Mouse (Mus musculus): Measurements from ENCODE around the gene Pfdn5. TPM values are rescaled to one million over a fixed set of nuclear protein-coding genes. Genes with fewer than 3 reads are reported as not detected.
A peak's percentile ranks its signal among the peaks of the same experiment; 100 is the strongest.

Pfdn5 gene
- 322 TPM in 2 replicates for polyA plus RNA-seq (2015; fragmentation: Nextera tagmentation; extraction: Ambion mirVana)

GRCm38 (mm10) chr15:102326022-102326576 is at the start of gene Pfdn5:
Pfdn5 (plus strand) TSS chr15:102326116.
- H3K9ac ChIP-seq: peak within 1 kb of the TSS; percentile 82
- ATAC-seq (ENCODE audit: insufficient read depth, low FRiP score, low read depth): peak; percentile 88; the same call in 1 of the 2 replicates
- H3K27me3 ChIP-seq (replicated peaks): no peaks in the 10 kb centered on the region
- peak within 1 kb of the TSS; percentile 55 for H3K4me2 ChIP-seq
- H3K9me3 ChIP-seq: no peaks in the 10 kb centered on the region
- peaks cover 33% of the 10 kb centered on the region for H3K36me3 ChIP-seq
- H3K4me3 ChIP-seq (replicated peaks): peak within 1 kb of the TSS; percentile 90
- peaks cover 16% of the 10 kb centered on the region for H3K4me1 ChIP-seq
- WGBS: under 1% methylated on average over 40 of the region's 40 CpGs
- peak within 1 kb of the TSS; percentile 78 for H3K27ac ChIP-seq

- H3K4me3 ChIP-seq (replicated peaks): peak overlapping the region; percentile 94
- H3K9ac ChIP-seq: peak overlapping the region; percentile 38; the same call in 1 of the 2 replicates
- H3K27ac ChIP-seq: peak overlapping the region; percentile 94
- 33% methylated on average over 7 of the region's 7 CpGs for WGBS
- H3K36me3 ChIP-seq: 0 out of 2 replicates have a peak, but pooled peaks cover 11% of the 10 kb centered on the region
- no peaks in the 10 kb centered on the region for H3K9me3 ChIP-seq
- H3K27me3 ChIP-seq (replicated peaks): no peaks in the 10 kb centered on the region
- H3K4me1 ChIP-seq: peaks cover 14% of the 10 kb centered on the region
- ATAC-seq (ENCODE audit: insufficient read depth, low FRiP score, low read depth): no peak
- peak overlapping the region; percentile 88 for H3K4me2 ChIP-seq
Observed at GRCm38 (mm10) chr15:102278726-102279091, 47.2 kb upstream of the Pfdn5 start.

- H3K36me3 ChIP-seq: 0 out of 2 replicates have a peak, but pooled peaks cover 11% of the 10 kb centered on the region
- H3K4me2 ChIP-seq: peak within 1 kb of the TSS; percentile 88
- no peaks in the 10 kb centered on the region for H3K27me3 ChIP-seq (replicated peaks)
- peak within 1 kb of the TSS; percentile 80 for H3K9ac ChIP-seq
- H3K27ac ChIP-seq: peak within 1 kb of the TSS; percentile 94
- WGBS: under 1% methylated on average over 65 of the region's 65 CpGs
- H3K4me1 ChIP-seq: peaks cover 14% of the 10 kb centered on the region
- H3K9me3 ChIP-seq: no peaks in the 10 kb centered on the region
- peak within 1 kb of the TSS; percentile 94 for H3K4me3 ChIP-seq (replicated peaks)
- peak; percentile 96 for ATAC-seq (ENCODE audit: insufficient read depth, low FRiP score, low read depth)
Observed at GRCm38 (mm10) chr15:102279092-102279782, 46.7 kb upstream of the Pfdn5 start, which contains the start of gene Mfsd5. Mfsd5 (plus strand) TSS chr15:102279454.

GRCm38 (mm10) chr15:102279783-102280520 is 46.0 kb upstream of the Pfdn5 start:
- Histone ChIP-seq H3K27ac (peak overlapping the region; percentile 94), H3K4me1 (peaks cover 14% of the 10 kb centered on the region), H3K36me3 (0 out of 2 replicates have a peak, but pooled peaks cover 11% of the 10 kb centered on the region), H3K4me2 (peak overlapping the region; percentile 88), H3K9me3 (no peaks in the 10 kb centered on the region), H3K9ac (peak overlapping the region; percentile 80), H3K4me3 (replicated peaks) (peak overlapping the region; percentile 94), H3K27me3 (replicated peaks) (no peaks in the 10 kb centered on the region)
- 21% methylated on average over 13 of the region's 13 CpGs for WGBS
- peak; percentile 19; the same call in 1 of the 2 replicates for ATAC-seq (ENCODE audit: insufficient read depth, low FRiP score, low read depth)

GRCm38 (mm10) chr15:102280623-102281022 is 45.3 kb upstream of the Pfdn5 start:
- Histone ChIP-seq H3K4me1 (peaks cover 14% of the 10 kb centered on the region), H3K9ac (0 out of 2 replicates have a peak overlapping the region, but pooled peaks have one; percentile 80), H3K4me2 (peak overlapping the region; percentile 88), H3K9me3 (no peaks in the 10 kb centered on the region), H3K4me3 (replicated peaks) (peak overlapping the region; percentile 94; the same call in 1 of the 2 replicates), H3K36me3 (0 out of 2 replicates have a peak, but pooled peaks cover 11% of the 10 kb centered on the region), H3K27ac (no peak overlapping the region), H3K27me3 (replicated peaks) (no peaks in the 10 kb centered on the region)
- no peak for ATAC-seq (ENCODE audit: insufficient read depth, low FRiP score, low read depth)
- 94% methylated on average over 19 of the region's 19 CpGs for WGBS

GRCm38 (mm10) chr15:102282463-102283292 is 43.2 kb upstream of the Pfdn5 start:
- no peaks in the 10 kb centered on the region for H3K9me3 ChIP-seq
- WGBS: 72% methylated on average over 8 of the region's 8 CpGs
- no peak overlapping the region for H3K4me2 ChIP-seq
- no peak overlapping the region for H3K9ac ChIP-seq
- H3K27me3 ChIP-seq (replicated peaks): no peaks in the 10 kb centered on the region
- H3K27ac ChIP-seq: no peak overlapping the region
- no peak for ATAC-seq (ENCODE audit: insufficient read depth, low FRiP score, low read depth)
- H3K4me1 ChIP-seq: peaks cover 14% of the 10 kb centered on the region
- no peak overlapping the region for H3K4me3 ChIP-seq (replicated peaks)
- H3K36me3 ChIP-seq: 0 out of 2 replicates have a peak, but pooled peaks cover 11% of the 10 kb centered on the region

- Histone ChIP-seq H3K9me3 (no peaks in the 10 kb centered on the region), H3K4me3 (replicated peaks) (no peak overlapping the region), H3K27ac (no peak overlapping the region), H3K4me2 (no peak overlapping the region), H3K36me3 (0 out of 2 replicates have a peak, but pooled peaks cover 11% of the 10 kb centered on the region), H3K4me1 (peaks cover 14% of the 10 kb centered on the region), H3K9ac (no peak overlapping the region), H3K27me3 (replicated peaks) (no peaks in the 10 kb centered on the region)
- WGBS: 75% methylated on average over 3 of the region's 3 CpGs
- no peak for ATAC-seq (ENCODE audit: insufficient read depth, low FRiP score, low read depth)
Observed at GRCm38 (mm10) chr15:102283648-102284047, 42.3 kb upstream of the Pfdn5 start.

- ATAC-seq (ENCODE audit: insufficient read depth, low FRiP score, low read depth): no peak
- H3K36me3 ChIP-seq: no peaks in the 10 kb centered on the region
- no peaks in the 10 kb centered on the region for H3K4me1 ChIP-seq
- H3K27ac ChIP-seq: no peak overlapping the region
- no peak overlapping the region for H3K4me3 ChIP-seq (replicated peaks)
- H3K9ac ChIP-seq: no peak overlapping the region
- H3K27me3 ChIP-seq (replicated peaks): no peaks in the 10 kb centered on the region
- H3K4me2 ChIP-seq: no peak overlapping the region
- no peaks in the 10 kb centered on the region for H3K9me3 ChIP-seq
Observed at GRCm38 (mm10) chr15:102287395-102287794, 38.5 kb upstream of the Pfdn5 start.

- no peaks in the 10 kb centered on the region for H3K27me3 ChIP-seq (replicated peaks)
- ATAC-seq (ENCODE audit: insufficient read depth, low FRiP score, low read depth): peak; percentile 99
- peak within 1 kb of the TSS; percentile 62 for H3K9ac ChIP-seq
- peaks cover 3% of the 10 kb centered on the region; the same call in 1 of the 2 replicates for H3K4me1 ChIP-seq
- H3K4me3 ChIP-seq (replicated peaks): peak within 1 kb of the TSS; percentile 68
- H3K4me2 ChIP-seq: peak within 1 kb of the TSS; percentile 75
- no peaks in the 10 kb centered on the region for H3K9me3 ChIP-seq
- H3K27ac ChIP-seq: no peak within 1 kb of the TSS
- H3K36me3 ChIP-seq: peaks cover 10% of the 10 kb centered on the region; the same call in 1 of the 2 replicates
- WGBS: 7% methylated on average over 25 of the region's 25 CpGs
Observed at GRCm38 (mm10) chr15:102295633-102296367, 30.1 kb upstream of the Pfdn5 start, which contains the start of gene Espl1. Espl1 (plus strand) TSS chr15:102296266.

- no peak overlapping the region for H3K27ac ChIP-seq
- no peaks in the 10 kb centered on the region for H3K27me3 ChIP-seq (replicated peaks)
- H3K4me3 ChIP-seq (replicated peaks): peak overlapping the region; percentile 68
- peak overlapping the region; percentile 62 for H3K9ac ChIP-seq
- peak overlapping the region; percentile 75 for H3K4me2 ChIP-seq
- H3K9me3 ChIP-seq: no peaks in the 10 kb centered on the region
- peaks cover 10% of the 10 kb centered on the region; the same call in 1 of the 2 replicates for H3K36me3 ChIP-seq
- no peak for ATAC-seq (ENCODE audit: insufficient read depth, low FRiP score, low read depth)
- WGBS: 5% methylated on average over 24 of the region's 24 CpGs
- H3K4me1 ChIP-seq: peaks cover 3% of the 10 kb centered on the region; the same call in 1 of the 2 replicates
Observed at GRCm38 (mm10) chr15:102296368-102297006, 29.4 kb upstream of the Pfdn5 start.
